Mouse (Mus musculus): ENCODE data around the gene Sctr.
A peak's percentile ranks its signal among the peaks of the same experiment; 100 is the strongest.

The Sctr gene

DNA sequence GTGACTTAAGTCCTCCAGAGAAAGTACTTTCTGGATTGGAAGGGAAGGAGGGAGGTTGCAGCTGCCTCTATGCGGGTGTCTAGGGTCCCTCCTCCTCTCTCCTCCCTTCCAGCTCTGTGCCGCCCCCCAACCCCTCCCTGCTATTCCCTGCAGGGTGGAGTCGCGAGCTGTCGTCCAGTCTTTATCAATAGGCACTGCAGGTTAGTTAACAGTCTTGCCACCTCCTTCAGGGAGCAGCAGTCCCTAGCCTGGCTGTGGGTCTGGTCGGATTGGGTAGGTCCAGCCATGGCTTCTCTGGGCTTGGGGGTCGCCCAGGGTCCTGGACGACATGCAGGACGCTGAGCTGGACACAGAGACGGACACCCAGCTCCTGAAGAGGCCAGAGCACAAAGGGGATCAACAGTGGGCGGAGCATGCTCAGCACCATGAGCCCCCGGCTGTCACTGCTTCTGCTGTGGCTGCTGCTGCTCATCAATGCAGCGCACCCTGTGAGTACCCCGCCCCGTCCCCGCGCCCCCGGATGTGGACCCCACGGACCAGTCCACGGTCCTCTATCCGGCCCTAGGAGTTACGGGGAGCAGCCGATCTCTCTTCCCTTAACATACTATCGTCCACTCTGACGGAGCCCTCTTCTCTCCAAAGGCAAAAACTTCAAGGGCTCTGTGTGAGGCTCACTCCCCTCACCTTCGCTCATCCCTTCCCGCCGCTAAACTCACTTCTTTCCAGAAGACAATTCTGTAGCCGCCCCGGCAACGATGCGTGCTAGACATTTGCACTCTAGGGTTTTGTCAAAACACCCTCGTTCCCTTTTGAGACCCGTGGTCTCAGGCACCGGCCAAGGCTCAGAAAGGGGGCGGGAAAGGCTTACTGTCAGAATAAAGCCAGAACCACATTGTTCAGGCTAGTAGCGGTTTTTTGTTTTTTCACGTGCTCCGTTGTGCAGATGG is at the start of gene Sctr:
TSS of gene Sctr (plus strand) at position 51 of the 947 bp plus-strand sequence.
- no peak for DNase-seq (ENCODE audit: low spot score)

DNA sequence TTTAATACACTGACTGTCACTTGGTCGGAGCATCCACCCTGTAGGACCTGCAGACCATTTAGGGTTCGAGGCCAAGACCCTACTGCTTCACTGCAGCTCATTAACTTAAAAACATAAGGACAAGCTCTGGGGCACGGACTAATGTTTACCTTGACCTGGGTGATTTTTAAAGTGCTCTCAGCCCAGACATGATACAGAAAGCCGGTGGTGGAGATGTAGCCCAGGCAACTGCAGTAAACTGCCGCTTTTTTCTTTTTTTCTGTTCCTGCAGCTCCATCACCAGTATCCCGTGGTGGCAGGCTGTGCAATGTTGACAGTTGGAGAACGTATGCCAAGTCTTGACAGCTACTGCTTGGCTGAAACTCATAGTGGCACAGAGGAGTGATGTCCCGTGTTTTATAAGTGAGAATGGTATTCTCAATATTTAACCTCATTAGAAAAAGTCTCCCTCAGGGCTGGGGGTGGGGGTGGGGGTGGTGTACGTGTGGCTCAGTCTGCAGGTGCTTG is 48.9 kb upstream of the Sctr start:
- no peak for DNase-seq (ENCODE audit: low spot score)

DNA sequence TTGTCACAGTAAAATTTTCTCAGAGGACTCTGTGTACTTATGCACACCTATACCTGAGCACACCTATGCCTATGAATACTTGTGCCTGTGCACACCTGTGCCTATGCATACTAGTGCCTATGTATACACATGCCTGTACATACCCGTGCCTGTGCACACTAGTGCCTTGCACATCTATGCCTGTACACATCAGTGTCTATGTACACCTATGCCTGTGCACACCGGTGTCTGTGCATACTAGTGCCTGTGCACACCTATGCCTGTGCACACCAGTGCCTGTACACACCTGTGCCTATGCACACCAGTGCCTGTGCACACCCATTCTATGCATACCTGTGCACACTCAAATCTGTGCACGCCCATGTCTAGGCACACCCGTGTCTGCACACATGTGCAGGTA is 47.2 kb upstream of the Sctr start:
- DNase-seq (ENCODE audit: low spot score), result no peak

DNA sequence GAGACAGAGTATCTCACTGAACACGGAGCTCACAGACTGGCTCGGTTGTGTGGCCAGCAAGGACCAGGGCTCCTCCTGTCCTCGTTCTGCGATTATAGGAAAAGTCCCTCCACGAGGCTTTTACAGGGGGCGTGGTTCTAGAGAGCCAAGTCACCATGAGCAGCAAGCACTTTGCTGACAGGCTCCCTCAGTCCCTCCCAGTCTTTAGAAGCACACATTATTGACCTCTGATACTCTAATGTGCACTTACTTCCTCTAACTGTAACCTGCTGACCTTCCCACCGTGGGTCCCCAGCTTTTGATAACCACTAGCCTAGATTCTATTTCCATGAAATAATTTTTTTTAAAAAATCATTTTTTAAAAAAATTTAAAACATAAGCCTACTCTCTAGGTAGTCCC is 46.8 kb upstream of the Sctr start:
- DNase-seq (ENCODE audit: low spot score), result no peak

DNA sequence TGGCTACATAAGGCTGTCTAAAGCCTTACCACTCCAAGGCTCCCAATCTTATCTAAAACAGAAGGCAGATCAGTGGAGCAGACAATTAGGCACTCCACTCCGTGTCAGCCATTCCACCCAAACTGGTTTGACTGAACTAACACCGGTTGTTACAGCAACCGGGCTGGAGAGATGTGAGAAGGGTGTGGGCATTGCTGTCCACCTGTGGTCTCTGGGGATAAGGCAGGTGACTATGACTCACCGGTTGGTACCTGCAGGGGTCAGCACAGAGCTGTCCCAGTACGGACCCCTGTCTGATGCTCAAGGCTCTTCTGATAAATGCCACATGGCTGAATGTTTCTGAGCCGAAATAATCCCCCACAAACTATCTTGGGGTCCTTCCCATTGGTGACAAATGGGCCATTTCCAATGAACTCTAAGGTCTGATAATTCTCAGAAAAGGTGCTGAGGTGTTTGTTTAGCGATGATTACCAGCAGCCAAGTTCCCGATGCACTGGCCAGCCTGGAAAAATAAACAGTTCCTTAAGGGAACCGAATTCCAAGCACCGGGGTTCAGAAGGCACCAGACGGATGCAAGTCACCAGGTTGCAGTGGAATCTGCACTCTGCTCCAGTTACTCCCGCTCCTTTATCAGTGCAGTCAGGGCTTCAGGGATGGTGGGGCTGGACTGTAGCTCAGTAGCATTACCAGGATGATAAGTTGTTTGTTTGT is 40.7 kb upstream of the Sctr start:
- DNase-seq (ENCODE audit: low spot score), result no peak

DNA sequence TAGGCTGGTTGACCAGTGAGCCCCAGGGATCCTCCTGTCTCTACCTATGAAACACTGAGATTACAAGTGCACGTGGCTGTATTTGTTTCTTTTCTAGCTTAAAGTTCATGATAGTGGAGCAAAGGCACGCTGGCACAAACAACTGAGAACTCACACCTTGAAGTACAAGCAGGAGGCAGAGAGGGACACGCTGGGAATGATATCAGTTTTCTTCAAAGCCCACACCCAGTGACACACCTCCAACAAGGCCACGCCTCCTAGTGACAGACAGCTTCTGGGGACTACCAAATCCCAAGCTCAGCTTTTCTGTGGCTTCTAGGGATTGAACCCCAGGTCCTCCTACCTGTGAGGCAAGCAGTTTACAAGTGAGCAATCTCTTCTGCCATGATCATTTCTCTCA is 33.6 kb upstream of the Sctr start:
- no peak for DNase-seq (ENCODE audit: low spot score)

DNA sequence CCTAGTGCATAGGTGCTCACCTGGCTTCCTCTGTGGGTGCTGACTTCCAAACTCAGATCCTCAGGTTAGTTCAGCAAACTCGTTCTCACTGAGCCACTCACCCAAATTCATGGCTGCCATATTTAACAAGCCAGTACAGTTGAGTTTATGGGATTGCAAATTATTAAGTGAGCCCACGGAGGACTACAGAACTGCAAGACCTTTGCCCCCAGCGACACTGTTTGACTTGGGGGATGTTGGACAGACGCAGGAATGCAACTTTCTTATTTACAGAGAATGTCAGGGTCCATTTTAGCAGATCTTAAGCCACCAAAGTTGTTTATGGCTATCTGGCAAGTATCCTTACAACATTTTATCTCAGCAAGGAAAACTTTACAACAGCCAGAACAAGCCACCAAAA is 31.6 kb upstream of the Sctr start:
- DNase-seq (ENCODE audit: low spot score), result no peak

DNA sequence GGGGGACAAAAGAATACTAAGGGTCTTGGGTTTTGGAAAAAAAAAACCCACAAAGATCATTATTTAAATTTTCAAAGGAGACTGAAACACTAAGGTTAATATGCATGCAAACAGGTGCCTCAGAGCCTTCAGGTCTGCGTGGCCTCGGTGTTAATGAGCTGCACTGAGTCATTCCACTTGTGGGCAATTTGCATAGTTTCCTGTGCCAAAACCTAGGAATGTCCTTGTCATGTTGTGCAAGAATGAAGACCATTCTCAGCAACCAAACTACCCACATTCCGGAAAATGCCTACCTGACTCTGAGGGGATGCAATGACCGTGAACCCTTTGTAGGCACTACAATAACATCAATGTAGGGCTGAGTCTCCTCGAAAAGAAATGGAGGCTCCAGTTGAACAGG is 20.1 kb upstream of the Sctr start:
- no peak for DNase-seq (ENCODE audit: low spot score)

DNA sequence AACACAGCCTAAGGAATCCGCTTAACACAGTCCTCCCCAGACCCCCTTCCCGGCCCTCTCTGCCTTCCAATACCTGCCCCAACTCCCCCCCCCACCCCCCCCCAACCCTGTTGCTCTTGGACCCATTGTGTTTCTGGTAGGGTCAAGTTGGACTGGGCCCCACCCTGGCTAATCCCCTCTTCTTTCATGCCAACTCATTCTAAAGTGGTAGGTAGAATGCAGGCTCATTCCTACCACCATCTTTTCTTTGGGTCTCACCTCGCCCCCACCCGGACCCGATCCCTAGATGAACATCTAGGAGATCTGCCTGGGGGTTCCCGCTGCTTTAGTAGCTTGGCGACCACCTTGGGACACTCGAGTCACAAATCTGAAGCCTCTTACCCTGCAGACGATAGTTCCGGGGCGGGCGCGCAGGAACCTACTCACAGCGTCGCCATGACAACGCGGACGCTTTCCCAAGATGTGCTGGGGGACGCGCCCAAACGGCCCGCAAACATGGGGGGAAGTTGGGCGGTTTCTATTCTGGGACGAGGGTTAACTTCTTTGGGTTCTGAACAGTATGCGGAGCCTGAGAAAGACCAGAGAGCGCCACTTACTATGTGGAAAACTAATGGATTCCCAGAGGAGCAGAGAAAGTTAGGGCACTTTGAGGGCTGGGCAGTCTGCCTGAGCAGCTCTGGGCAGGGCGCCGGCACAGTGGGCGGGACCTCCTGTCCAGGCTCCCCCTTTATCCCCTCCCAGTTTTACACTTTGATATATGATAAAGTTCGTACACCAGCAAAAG is 9.7 kb upstream of the Sctr start, which contains the start of gene Cfap221:
TSS of gene Cfap221 (minus strand) at position 437 of the 784 bp plus-strand sequence.
- peak; percentile 27 for DNase-seq (ENCODE audit: low spot score)

DNA sequence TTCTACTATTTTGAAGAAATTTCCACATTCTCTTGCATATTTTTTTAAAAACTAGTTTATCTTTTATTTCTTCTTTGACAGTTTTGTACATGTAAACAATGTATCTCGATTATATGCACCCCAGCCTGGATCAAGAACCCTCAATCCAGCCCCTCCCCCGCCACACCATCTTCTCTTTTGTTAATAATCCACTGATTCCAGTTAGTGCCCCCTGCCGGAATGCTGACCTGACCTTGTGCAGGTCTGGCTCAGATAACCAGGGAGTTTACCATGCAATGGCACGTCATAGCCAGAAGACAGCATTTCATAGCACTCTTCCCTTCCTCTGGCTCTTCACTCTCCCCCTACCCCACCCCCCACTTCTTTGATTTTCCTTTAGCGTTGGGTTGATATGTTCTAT is 9.1 kb upstream of the Sctr start:
- no peak for DNase-seq (ENCODE audit: low spot score)

DNA sequence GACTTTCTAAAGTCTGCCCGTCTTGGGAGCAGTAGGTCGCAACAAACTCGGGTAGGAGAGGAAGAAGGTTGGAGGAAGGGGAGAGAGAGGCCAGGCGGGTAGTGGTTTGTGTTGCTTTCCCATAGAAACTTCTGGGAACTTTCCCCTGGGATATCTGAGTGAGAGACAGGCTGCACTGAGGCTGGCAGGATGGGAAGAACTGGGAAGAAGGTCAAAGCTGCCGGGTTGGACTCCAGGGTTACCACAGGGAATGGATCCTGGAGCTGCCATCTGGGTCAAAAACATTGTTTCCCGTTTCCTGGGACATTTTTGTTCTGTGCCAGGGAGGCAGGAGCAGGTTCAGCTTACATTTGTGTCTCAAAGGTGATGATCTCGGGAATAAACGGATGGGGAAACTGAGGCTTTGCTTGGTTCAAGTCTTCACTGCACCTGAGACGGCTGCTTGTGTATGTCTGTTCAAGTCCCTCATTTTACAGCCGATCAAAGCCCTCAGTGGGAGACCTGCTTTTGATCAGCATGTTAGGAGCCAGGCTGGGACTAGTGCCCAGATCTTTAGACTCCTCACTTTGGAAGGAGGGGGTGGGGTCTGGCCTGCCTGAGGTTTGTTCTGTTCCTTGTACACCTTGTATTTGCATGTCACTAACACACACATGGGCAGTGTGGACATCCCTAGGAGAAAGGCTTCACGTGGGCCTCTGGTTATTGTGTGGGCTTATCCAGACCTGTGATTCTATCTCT is 1.3 kb downstream of the Sctr start:
- no peak for DNase-seq (ENCODE audit: low spot score)

DNA sequence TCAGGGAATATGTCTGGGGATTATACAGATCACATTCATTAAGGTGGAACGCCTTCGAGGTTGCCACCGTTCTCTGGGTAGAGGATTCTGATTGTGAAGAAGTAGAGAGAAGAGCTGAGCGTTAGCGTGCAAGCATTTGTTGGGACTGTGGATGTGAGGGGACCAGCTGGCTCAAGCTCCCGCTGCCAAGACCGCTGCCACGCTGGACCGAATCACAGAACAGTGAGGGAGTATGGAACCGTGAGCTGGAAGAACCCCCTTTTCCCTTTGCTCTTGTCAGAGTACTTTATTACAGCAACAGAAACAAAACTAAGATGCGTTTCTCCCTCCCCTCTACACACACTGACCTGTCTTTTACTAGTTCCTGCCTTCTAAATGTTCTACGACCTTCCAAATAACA is 5.9 kb downstream of the Sctr start:
- DNase-seq (ENCODE audit: low spot score), result no peak

DNA sequence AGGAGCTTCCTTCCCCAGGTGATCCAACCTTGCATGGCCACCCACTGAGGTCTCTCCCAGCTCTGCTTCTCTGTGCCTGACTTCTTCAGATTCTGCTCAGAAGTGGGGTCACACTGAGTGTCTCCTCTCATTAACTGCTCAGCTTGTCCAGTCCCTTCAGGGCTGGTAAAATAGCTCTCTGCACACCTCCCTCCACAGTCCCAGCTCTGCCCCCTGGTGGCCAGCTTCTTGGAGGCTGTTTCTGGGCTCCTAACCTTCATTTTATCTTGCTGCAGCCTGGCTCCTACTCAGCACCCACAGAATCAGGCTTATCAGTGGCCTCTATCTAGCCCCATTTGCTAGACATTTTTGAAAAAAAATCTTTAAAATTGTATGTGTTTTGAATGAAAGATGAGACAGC is 6.4 kb downstream of the Sctr start:
- no peak for DNase-seq (ENCODE audit: low spot score)

DNA sequence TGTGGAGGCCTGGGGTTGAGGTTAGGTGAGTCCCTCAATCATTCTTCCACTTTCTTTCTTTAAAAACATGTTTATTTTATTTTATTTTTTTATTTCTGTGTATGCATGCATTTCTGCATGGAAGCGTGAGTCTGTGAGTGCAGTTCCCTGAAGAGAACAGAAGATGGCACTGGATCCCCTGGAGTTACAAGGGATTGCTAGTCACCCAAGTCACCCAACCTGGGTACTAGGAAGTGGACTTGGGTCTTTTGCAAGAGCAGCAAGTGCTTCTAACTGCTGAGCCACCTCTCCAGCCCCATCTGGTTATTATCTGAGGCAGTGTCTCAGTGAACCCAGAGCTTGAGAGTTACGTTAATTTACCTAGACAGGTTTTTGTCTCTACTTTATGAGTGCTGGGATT is 9.5 kb downstream of the Sctr start:
- DNase-seq (ENCODE audit: low spot score), result no peak

DNA sequence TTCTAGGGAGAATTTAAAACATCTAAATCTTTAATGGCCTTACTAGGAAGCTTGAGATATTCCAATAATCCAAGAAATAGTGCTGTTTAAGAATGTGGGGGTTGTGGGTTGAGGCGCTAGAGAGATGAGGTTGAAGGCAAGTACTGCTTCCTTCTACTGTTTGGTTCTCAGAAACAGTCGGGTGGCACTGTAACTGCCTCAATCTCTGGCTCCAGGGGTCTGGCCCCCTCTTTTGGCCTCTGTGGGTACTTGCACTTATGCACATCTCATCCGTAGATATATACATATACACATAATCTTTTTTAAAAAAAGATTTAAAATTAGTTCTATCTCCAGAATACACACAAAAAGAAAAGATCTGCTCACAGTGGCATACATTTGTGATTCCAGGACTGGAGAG is 12.2 kb downstream of the Sctr start:
- DNase-seq (ENCODE audit: low spot score), result no peak

DNA sequence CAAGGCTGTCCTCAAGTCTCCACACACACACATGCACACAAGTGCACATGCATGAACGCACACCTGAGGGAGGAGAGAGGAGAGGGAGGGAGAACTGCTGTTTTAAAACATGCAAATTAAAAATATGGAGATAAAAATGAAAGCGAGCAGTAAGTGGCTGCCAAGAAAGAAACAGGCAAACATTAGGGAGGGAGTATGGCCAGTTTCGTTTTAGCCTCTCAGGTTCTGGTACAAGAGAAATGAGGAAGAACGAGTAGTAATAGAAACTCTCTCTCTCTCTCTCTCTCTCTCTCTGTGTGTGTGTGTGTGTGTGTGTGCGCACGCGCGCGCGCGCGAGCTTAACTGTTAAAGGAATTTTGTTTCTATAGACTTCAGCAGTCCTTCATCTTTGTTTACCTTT is 12.7 kb downstream of the Sctr start:
- DNase-seq (ENCODE audit: low spot score), result no peak

DNA sequence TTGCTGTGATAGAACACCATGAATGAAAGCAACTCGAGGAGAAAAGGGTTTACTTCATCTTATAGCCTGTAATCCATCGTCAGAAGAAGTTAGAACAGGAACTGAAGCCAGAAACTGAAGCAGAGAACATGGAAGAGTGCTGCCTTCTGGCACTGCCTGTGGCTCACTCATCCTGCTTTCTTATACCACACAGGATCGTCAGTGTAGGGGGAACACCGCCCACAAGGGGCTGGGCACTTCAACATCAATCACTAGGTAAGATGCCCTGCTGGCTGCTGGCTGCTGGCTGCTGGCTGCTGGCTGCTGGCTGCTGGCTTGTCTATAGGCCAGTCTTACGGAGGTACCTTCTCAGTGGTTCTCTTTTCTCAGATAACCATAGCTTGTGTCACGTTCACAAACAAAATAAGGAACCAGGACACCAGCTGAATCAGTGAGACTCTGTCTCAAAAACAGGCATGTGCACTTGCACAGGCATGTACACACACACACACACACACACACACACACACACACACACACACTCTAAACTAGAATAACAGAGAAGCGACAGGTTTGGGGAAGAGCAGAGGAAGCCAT is 13.7 kb downstream of the Sctr start:
- DNase-seq (ENCODE audit: low spot score), result no peak

DNA sequence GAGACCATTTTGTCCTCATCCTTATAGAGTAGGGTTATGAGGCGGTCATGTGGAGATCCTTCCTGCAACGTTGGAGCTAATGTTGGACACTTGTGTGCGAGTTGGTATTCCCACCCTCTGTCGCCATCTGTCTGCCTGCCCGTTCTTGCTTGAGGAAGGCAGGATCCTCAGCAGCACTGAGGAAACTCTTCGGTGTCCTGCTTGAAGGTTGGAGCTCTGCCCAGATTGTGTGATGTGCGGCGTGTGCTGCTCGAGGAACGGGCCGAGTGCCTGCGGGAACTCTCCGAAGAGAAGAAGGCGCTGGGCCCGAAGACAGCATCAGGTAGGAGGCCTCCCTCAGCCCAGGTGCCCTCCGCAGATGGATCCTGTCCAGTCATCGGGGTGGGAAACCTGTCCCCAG is 15.3 kb downstream of the Sctr start:
- no peak for DNase-seq (ENCODE audit: low spot score)

DNA sequence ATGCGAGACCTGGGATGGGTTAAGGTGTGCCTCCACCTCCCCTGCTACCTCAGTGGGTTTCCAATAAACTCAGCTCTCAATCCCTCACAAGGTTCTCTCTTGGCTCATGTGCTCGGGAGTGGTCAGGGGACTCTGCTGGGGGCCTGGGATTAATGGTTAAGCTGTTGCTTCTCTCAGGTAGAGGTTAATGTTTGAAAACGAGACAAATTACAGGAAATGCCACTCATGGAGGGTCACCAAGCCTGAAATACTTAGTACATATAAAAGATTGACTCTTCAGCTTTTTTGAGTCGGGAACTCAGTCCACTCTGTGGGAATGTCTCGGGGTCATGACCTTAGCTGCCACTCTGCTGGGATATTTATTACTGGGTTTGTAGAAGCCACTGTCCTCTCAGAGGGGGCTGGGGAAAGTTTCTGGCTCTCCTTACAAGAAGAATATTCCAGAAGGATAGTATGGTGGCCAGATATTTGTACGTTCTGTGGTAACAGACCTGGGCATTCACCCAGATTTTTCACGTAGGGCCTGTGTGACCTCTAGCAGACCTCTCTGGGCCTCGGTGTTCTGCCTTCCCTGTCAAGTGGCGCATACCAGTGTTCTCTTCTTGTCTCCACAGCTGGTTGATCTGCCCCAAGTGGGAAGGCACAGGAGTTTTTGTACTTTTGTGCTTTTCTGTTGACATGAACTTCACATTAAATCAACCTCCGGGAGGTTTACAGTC is 17.8 kb downstream of the Sctr start:
- DNase-seq (ENCODE audit: low spot score), result no peak

DNA sequence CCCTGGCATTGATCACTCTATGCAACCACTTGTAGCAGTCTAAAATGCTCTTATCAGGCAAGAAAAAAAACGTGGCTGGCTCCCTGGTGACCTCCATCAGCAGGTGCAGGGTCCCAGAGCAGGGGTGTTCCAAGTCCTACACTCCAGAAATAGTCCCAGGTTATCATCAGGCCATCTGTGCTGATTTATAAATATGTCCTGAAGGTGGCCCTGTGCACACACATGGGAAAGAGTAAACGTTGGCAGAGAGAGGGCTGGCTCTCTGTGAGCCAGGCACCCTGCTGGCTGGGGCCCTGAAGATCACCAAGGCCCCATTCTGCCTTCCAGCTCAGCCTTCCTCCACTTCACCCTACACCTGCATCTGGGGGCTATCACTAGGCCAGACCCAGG is 18.4 kb downstream of the Sctr start:
- DNase-seq (ENCODE audit: low spot score), result no peak

DNA sequence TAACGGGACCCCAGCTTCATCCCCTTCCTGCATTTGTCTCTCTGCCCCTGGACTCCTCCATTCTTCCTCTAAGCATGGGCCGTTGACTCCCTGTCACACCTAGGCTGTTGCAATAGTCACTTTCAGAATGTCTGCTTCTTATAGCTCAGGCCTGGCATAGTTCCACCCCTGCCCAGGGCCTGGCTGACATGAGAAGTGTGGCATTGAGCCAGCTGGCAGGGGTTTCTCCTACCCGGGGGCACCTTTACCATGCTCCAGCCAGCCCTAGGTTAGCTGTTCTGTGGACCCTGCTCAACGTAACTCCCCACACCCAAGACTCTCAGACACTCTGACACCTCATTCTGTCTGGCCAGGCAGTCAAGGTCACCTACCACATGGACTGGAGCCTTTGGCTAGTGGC is 21.0 kb downstream of the Sctr start:
- no peak for DNase-seq (ENCODE audit: low spot score)
